Mouse (Mus musculus): Measurements from ENCODE around the gene Ppp1ca.

DNA sequence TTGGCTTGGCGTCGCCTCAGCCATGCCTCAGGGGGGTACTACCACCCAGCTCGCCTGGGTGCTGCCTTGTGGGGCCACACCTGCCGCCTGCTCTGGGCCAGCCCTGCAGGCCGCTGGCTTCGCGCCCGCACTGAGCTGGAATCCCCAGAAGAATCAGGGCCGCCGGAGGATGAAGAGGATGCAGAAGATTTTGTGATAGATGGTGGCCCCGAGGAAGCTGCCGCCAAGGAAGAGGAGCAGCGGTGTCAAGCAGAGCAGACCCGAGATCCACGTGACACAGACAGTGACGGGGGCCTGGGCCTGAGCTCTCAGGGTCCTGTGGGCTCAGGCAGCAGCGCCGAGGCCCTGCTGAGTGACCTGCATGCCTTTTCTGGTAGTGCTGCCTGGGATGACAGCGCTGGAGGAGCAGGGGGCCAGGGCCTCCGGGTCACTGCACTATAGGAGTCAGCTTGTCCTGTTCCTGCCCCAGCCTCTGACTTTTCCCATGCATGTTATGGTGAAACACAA lies 35.7 kb upstream of the Ppp1ca start:
- TF ChIP-seq CTCF (IDR thresholded peaks at IDR 0.05; ENCODE audit: low read depth), result no peak
- TF ChIP-seq EP300 (IDR thresholded peaks at IDR 0.05; ENCODE audit: low read depth), result no peak

All from liver, postnatal 0 days (tissue).